Mouse (Mus musculus) Muller cell, postnatal 12 days (primary cell): Measurements from ENCODE around the gene Atxn1.

ENCODE experiments used
- DNase-seq: peaks from one replicate; pipeline ENCODE4 v3.0.0-alpha.2; 2015; ENCODE audit errors: inconsistent ontology term

Atxn1 gene

DNA sequence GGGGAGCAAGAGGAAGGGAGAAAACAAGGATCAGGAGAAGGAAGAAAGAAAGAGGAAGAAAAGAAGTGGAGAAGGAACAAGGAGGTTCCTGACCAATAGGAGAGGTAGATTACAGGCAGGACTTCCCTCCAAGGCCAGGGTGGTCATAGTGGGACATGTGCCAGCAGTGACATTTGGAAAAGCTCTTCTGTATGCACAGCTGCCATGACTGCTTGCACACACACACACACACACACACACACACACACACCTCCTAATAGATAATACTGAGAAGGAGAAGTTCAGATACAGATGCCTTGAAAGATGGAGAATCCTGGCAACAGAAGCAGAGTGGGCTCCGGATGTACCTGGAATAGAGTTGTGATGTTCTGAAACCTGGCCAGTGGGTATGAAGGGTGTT is 189.3 kb downstream of the Atxn1 start:
- DNase-seq: no peak

DNA sequence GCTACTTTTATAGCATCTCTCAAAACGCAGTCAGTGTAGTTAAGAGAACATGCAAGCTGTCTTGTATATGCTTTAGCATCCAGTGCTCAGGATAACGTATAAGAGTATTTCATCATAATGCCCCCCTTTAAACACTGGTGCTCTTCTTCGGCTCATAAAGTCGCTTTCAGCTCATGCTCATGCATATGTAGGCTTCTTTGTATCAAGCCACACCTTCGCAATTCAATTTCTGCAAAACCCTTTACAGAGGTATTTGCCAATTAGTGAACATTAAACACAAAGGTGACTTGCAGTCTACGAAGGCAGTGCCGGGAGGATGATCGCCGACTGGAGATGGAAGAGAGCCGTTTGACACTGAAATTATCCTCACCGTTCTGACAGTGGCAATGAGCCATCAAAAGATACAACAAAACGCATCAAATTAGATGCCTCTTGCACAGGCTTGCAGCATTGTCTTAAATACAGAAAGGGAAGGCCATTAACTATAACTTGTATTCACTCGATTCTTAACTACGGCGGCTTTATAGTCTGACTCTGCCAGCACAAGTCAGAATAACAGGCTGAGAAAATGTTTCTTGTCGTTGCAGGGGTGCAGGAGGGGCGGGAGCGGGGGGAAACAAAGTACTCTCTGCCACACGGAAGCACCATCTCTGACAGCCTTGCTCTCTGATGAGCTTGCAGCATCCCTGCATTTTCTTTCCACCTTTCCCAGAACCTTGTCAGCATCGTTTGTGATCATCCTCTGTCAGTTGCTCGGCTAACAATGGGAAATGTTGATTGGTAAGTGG is 191.2 kb downstream of the Atxn1 start:
- no peak for DNase-seq

DNA sequence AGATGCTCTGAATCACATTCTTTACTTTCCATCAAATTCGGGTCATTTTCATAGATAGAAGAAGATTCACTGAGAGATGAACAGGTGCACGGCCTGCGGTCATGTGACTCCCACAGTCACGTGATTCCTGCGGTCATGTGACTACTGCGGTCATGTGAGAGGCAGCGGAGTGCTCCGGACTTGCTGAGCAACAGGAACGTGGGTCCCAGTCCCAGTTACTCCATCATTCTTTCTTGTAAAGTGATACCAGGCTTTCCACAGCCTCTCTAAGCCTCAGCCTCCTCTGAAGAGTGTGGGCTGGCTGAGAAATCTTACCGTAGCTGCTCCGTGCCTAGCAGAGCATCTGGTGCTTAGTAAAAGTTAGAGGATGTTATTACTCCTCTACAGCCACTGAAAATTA is 195.1 kb downstream of the Atxn1 start:
- DNase-seq: no peak

DNA sequence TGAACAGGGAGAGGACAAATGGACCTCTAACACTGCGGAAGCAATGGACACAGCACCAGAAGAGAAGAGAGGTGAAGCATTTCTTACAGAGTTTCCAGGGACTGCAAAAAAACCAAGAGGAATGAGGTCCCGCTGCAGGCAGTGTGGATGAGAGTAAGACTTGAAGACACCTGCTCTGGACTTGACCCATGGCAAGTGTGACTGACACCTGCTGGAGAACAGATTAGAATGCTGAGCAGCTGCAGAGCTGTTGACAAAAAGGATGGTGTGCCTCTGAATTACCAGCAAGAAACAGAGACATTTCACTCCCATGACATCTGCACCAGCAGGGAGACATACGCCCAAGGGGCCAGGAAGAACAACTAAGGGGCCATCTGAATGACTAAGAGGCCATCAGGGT is 196.6 kb downstream of the Atxn1 start:
- DNase-seq: no peak

DNA sequence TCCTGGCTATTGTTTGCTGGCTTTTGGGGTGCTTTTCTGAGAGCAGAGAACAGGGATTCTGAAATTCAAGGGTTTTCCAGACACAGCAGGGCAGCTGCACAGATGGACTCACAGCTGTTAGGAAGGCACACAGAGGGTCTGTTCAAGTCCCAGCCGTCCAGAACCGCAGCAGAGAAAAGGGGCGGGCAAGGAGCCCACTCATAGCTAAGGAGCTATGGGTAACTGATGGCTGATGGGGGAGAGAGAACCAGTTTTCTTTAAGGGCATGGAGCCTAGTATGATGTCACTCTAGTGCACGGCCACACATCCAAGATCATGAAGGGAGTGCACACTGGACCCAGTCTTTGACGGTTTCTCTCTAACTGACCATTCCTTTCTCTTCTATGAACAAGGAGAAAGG is 200.5 kb downstream of the Atxn1 start:
- DNase-seq: no peak

DNA sequence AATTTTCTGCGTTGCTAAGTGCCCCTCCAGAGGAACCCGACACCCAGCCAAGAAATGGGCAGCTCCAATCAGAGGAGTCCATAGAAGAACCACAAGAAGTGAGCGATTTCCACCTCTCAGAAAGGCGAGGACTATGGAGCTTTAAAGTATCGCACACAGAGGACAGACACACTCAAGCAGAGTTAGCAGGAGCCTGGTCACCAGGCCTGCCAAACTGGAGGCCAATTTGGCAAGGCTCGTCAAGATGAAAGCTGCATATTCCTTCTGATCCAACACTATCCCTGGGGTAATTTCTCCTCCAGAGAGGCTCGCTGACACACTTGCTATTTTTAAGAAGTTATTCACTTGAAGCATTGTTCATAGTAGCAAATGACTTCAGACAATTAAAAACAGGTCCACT is 202.5 kb downstream of the Atxn1 start:
- DNase-seq: no peak

DNA sequence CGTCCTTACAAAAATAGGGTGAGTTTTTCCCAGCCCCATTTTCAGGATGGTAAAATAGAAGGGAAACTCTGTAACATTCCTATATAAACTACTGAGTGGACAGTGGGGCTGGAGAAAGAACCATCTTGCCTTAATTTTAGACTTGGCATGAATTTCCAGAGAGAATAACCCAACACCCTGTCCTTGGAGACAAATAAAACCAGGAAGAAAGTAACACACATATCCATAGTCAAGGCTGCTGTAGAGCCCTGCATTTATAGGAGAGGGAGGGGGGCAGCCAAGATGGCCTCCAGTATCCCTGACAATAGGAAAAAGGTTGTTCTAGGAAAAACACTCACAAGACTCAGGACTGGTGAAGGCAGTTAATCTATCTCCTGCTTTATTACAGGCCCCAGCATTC is 210.3 kb downstream of the Atxn1 start:
- no peak for DNase-seq

DNA sequence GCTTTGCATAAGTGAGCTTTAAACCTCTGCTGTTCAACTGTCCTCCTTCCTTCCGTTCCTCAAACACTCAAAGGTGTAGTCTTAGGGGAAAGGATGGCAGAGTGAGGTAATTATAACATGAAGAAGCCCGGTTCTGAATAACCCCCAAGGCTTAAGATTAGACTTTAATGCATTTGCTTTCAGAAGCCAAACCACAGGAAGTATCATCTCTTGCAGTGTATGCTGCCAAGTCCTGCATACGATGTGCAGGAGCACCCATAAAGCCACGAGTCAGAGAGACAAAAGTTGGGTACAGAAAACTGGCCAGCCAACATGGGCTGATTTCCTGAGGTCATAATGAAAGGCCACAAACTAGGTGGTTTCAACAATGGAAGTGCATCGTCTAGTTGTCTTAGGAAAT is 212.3 kb downstream of the Atxn1 start:
- DNase-seq: no peak

DNA sequence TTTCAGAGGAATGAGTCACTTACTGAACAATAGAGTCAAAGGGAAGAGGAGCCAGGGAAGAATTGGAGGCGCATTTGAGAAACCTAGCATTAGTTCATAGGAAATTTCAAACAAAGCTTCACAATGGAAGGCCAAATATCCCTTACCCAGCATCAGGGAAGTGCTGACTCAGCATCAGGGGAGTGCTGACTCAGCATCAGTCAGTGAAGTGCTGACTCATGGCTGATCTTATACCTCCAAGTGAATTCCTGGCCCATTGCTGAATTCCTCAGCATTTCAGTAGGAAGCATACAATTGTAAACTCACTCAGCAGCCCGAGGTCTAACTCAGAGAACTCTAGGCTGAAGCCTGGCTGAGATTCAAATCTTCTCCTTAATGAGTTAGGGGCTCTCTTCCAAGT is 213.6 kb downstream of the Atxn1 start:
- peak; percentile 79 for DNase-seq

DNA sequence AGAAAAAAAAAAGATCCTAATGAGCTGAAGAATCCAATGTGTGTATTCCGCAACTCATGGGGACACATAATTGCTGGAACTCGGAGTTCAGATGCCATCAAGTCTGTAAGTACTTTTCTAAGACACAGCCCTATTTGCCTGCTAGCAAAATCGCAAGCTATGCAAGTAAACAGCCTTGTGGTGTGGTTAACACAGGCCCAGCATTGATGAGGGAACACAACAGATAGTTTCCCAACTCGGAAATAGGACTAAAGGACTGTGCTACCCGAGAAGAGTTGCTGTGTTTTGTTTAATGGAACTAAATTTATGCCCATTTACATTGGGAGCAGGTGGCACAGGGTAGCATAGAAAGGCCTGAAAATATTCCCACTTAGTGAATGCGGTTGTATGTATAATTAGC is 214.2 kb downstream of the Atxn1 start:
- DNase-seq: no peak

DNA sequence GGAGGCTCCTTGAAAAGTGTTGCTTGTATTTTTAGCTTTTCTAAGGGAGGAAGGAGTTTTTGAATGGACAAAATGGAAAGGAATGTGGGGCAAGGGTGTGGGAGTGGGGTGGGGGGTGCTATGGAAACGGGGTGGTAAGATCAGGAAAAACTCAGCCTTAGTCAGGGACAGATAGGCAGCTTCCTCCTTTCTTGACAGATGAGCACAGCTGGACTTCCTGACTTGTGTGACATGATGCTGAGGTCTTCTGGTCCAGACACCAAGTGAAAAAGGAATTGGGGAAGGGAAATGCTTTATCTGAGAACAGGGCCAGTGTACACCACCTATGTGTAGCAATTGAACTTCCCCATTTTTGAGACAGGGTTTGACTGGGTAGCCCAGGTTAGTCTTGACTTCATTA is 214.9 kb downstream of the Atxn1 start:
- peak; percentile 36 for DNase-seq

DNA sequence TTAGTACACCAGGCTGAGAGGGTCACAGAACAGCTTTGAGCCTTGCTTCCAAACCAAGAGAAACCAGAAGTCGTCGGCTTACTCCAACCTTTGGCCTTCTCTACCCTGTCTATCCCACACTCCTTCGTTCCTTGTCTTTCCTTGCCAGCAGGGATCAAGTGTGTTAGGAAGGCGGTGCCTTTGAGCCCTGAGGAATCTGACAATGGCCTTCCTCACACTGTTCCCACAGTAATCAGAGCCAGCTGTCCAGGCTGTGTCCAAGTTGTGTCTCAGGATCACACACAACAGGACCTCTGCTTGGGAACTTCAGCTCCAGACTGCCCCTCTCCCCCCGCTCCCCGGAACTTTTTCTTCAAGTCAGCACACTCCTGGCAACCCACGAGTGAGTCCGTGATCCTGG is 215.6 kb downstream of the Atxn1 start:
- no peak for DNase-seq

DNA sequence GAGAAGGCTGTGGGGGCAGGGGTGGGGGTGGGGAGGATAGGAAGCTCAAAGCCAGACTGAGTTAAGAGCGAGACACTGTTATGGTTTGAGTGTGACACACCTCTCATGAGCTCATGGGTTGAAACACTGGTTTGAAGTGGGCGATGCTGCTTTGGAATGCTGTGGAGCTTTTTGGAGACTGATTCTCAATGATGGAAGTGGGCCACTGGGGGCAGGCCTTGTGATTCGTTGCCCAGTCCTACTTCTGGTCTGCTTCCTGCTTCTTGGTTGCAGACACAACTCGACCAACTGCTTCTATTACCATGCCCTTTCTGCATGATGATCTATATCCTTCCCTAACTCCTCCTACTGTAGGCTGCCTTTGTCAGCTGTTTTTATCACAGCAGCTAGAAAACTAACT is 216.1 kb downstream of the Atxn1 start:
- DNase-seq: peak; percentile 38

DNA sequence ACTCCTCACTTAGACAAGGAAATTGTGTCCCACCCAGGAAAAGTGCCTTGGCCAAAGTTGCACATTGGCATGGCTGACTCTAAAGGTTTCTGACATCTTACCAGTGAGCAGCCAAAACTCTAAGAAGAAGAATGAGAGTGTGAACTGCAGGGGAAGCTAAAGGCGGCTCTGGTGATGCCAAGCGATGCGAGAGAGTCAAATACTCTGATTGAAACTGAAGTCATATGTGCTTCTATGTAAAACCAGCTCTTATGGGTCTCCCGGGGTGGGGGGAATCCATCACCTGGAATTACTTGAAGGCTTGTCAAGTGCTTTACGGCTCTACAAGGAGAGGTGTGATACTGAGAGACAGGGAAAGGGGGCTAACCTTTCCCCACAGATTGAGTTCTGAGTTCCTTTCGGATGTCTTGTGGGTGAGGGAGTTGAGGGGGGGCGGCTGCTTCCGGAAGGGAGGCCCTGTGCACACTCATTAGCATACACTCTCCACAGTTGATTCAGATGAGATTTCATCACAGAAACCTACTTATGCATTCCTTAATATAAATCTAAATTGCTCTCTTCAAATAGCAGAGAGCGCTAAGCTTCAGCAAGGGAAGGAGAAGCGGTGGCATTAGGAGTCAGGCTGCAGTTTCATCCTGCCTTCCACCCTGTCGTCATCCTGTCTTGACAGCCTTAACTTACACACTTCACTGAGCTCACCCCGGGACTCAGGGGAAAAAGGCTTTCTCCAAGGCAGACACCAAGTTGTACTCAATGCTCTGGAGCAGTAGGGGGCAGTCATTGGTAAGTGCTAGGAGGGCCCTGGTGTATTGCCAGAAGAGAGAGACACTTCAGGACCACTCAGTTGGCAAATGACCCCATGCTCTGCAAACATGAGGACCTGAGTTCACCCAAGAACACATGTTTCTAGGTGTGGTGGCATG is 218.7 kb downstream of the Atxn1 start:
- DNase-seq: no peak

DNA sequence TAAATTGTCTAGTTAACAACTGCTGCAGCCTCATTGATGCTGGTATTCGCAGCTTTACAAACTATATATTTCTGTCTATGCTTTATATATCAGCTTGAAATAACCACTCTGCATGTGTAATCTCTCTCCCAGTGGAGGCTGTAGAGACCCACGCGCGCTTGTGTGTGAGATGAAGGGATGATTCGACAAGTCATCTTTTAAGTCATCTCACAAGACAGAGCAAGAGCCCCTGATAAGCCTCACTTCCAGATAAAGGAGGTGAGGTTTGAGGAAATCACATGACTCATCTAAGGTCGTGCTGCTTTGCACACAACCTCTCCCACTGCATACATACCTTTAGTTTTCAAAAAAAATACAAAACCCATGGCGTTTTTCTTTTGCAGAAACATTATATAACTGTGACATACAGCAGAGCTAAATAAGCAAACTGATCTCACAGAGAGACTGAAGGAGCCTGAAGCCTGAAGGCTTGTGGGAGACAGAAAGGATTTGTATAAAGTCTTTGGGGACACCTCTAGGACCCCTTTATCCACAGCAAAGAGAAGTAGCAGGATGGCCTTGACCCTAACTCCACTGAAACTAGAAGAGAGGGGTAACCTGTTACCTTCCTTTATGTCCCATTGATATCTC is 219.9 kb downstream of the Atxn1 start:
- DNase-seq: no peak

DNA sequence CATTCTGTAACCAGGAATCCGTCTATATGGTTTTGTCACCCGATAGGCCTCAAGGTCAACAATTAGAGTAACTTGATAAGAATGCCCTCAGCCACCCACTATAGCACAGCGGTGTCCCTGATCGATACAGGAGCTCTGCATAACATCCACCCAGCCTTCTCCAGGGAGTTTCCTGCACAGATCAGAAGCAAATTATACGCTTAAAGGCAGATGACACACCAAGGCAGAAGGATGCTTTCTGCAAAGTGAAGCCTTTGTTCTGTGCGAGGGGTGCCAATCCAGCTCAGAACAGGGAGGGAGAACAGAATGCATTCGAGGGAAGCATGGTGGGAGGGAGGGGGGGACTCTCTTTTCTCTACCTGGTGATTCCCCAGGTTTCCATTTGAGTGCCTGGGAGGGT is 221.0 kb downstream of the Atxn1 start:
- no peak for DNase-seq

DNA sequence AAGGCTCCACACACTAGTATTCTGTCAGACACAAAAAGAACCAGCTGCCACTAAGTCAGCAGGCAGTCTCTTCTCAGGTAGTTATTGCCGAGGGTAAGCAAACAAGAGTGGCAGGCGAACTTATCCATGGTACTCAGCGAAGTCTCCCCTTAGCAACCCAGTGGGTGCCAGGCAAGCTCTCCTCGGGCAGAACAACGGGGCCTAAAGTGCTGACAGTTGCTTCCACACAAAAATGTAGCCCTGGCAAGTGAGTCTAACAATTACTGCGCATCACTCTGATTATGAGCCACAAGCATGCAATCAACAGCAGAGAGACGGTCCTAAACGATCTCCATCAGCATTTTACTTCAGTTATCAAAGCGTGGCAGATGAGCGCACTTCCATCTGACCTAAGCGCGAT is 224.4 kb downstream of the Atxn1 start:
- peak; percentile 32 for DNase-seq

DNA sequence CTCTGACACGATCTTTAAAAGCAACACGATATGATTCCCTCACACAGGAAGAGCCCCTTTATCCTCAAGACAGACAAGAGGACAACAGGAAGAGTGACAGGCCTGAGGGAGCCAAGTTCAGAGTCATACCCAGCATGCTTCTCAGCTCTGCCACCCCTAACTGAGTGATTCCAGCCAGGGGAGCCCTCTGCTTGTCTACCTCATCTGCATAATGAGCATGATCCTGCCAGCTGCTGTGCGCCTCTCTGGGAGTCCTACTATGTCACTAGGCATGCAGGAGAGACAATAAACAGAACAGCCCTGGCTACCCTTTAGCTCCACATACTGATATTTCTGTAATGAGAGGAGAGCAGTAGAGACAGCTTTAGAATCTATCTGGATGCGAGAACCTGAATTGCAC is 228.6 kb downstream of the Atxn1 start:
- DNase-seq: no peak

DNA sequence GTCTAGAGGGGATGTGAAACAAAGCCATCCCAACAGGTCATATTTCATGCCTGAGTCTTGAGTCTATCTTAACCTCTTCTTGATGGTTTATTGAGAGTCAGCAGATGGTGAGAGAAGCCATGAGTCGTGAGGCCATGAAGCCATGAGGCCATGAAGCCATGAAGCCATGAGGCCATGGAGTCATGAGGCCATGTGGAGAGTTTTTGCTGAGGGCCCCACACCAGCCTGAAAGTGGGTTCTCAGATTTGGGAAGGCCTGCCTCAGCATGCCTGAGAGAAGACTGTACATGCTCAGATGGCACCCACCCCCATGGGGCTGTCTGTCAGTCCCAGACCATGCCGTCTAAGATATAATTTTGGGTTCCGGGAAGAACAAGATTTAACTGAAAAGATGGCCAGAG is 229.0 kb downstream of the Atxn1 start:
- no peak for DNase-seq

DNA sequence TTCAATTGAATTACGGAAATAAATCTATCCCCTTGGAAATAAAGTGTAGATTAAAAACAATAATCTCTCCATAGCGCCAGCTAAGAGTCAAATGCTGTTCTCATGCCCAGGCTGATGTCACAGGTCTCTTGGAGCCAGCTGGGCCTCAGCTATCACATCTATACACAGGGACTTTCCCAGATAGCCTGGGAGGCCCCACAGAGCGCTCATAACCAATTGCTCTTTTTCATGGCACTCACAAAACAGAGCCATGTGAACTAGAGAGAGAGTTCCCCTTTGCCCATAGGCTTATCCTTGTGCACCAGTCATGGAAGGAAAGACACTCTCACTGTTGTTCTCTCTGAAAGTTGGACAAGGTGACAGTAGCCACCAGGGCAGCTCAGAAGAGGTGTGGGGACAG is 230.3 kb downstream of the Atxn1 start:
- DNase-seq: no peak

DNA sequence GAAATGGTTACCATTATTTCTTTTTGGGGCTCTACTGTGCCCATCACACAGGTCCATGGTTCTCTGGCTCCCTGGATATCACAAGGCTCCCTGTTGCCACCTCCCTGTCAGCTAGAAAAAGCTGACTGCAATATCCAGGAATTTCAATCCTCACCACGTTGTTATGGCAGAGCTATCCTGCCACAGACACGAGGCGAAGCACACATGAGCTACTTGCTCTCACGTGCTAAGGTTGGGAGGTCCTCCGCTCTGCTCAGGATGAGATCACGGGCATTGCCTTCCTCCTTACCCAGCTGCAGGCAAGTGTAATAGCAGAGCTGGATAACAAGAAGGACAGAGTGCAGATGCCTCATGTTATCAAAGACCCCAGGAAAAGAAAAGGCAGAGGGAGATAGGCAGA is 232.2 kb downstream of the Atxn1 start:
- no peak for DNase-seq

DNA sequence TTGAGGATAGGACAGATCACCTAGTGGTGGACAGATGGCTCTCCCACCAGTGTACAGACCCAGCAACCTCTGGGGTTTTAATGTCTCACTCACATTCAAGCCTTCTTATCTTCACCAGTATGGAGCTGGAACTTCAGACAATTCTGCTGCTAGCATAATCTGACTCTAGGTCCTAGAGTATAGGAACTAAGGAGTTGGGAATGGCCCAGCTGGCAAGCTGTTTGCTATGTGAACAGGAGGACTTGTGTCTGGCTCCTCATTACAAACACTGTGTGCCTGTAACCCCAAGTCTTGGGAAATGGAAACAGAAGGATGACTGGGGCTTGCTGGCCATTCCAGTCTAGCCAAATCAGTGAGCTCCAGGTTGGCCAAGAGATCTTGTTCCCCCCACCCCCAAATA is 237.9 kb downstream of the Atxn1 start:
- DNase-seq: no peak

DNA sequence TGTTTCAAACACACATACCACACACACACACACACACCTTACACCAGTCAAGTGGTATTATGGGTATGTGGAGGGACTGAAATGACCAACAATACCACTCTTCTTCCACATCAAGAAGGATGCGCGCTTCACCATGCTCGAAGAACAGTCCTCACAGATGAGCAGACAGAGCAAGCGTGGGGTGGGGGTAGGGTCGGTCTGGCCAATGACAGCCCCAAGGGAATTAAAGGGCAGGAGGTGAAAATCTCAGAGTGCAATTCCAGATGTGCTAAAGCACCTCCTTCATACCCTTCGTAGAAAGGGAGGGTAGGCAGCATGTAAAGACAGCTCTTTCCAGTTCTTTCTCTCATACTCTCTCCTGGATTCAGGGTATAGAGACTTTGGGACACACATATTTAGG is 238.6 kb downstream of the Atxn1 start:
- no peak for DNase-seq
